Mouse (Mus musculus): ENCODE results near the gene Slc13a4. TPM values are rescaled to one million over a fixed set of nuclear protein-coding genes. Genes with fewer than 3 reads are reported as not detected.

Gene Slc13a4
- polyA plus RNA-seq, 1 experiment from 2014 or later = 0.21 TPM

DNA sequence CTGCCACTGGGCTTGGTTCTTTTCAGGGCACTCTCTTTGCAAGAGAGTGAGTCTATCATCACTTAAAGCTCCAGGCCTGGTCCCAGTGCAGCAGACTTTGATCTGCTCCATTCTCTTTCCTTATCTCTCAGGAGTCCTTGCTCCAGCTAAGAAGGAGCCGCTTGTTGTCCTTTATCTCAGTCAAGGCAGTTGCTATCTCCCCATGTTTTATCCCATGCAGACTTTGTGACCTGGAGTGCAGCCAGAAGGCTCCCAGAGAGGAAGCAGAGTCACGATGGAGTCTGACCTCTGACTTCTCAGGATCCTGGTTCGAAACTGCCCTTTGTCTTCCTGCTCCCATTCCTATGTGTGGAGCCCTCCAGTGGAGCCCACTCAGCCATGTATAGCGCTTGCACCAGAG lies 13.2 kb upstream of the Slc13a4 start:
- TF ChIP-seq CTCF (IDR thresholded peaks at IDR 0.05; ENCODE audit: low read depth) = no peak
- TF ChIP-seq EP300 (optimal IDR thresholded peaks at IDR 0.05) = no peak
- Histone ChIP-seq H3K9me3 (ENCODE audit: control insufficient read depth, low read length) (no peaks in the 10 kb centered on the region), H3K4me2 (replicated peaks; ENCODE audit: low read depth) (no peak overlapping the region), H3K9ac (ENCODE audit: low read length) (no peak overlapping the region), H3K36me3 (ENCODE audit: control insufficient read depth, insufficient read depth, low read length) (no peaks in the 10 kb centered on the region), H3K4me3 (ENCODE audit: low read depth, low read length) (no peak overlapping the region), H3K4me1 (replicated peaks; ENCODE audit: control insufficient read depth, insufficient read depth) (no peaks in the 10 kb centered on the region), H3K27me3 (ENCODE audit: control insufficient read depth, insufficient read depth, low read length) (no peaks in the 10 kb centered on the region), H3K27ac (replicated peaks) (no peak overlapping the region)
- ATAC-seq (ENCODE audit: low FRiP score, low TSS enrichment) (no peak), DNase-seq (ENCODE audit: low spot score) (no peak)
- 65% methylated on average over 4 of the region's 4 CpGs for WGBS

DNA sequence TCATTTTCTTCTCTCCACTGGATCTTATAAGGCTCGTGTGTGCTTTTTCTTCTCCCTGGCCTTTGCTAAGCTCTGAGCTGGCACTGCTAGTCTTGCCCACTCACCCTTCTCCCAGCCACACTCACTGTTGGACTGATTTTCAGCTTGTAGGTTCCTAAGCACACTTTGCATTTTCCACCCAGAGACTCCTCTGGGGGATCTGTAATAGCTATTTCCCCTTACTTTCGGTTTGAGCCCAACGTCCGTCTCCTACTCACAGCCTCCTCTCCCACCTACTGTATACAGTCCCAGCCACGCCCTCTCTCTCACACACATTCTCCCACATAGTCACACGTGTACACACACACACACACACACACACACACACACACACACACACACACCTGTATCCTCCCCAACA lies 11.9 kb upstream of the Slc13a4 start:
- H3K9me3 ChIP-seq (ENCODE audit: control insufficient read depth, low read length) = no peaks in the 10 kb centered on the region
- H3K4me2 ChIP-seq (replicated peaks; ENCODE audit: low read depth) = no peak overlapping the region
- 69% methylated on average over 6 of the region's 6 CpGs for WGBS
- no peaks in the 10 kb centered on the region for H3K4me1 ChIP-seq (replicated peaks; ENCODE audit: control insufficient read depth, insufficient read depth)
- no peak overlapping the region for H3K27ac ChIP-seq (replicated peaks)
- no peaks in the 10 kb centered on the region for H3K27me3 ChIP-seq (ENCODE audit: control insufficient read depth, insufficient read depth, low read length)
- TF ChIP-seq CTCF (IDR thresholded peaks at IDR 0.05; ENCODE audit: low read depth) = no peak
- TF ChIP-seq EP300 (optimal IDR thresholded peaks at IDR 0.05) = no peak
- no peaks in the 10 kb centered on the region for H3K36me3 ChIP-seq (ENCODE audit: control insufficient read depth, insufficient read depth, low read length)
- H3K4me3 ChIP-seq (ENCODE audit: low read depth, low read length) = no peak overlapping the region
- H3K9ac ChIP-seq (ENCODE audit: low read length) = no peak overlapping the region
- DNase-seq (ENCODE audit: low spot score) (no peak), ATAC-seq (ENCODE audit: low FRiP score, low TSS enrichment) (no peak)

DNA sequence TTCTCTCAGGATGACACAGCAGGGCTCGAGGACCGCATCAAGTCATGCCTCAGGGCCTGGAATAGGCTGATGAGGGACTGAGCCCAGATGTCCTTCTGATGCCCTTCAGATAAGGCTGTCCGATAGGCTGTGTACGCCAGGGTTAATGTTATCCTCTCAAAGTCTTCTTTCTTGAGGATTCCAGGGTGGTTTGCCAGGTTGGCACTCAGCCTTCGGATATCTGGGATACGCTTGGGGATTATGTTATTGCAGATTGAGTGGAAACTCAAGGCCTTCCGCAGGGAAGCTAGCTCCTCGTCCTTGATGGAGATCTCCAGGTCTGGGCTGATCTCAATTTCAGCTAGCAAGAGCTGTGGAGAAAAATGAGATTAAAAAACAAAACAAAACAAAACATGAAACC lies 5.6 kb upstream of the Slc13a4 start:
- H3K27ac ChIP-seq (replicated peaks) = no peak overlapping the region
- H3K4me3 ChIP-seq (ENCODE audit: low read depth, low read length) = no peak overlapping the region
- DNase-seq (ENCODE audit: low spot score) = no peak
- H3K4me1 ChIP-seq (replicated peaks; ENCODE audit: control insufficient read depth, insufficient read depth) = no peaks in the 10 kb centered on the region
- no peaks in the 10 kb centered on the region for H3K27me3 ChIP-seq (ENCODE audit: control insufficient read depth, insufficient read depth, low read length)
- 89% methylated on average over 8 of the region's 8 CpGs for WGBS
- no peak for TF ChIP-seq EP300 (optimal IDR thresholded peaks at IDR 0.05)
- no peak for TF ChIP-seq CTCF (IDR thresholded peaks at IDR 0.05; ENCODE audit: low read depth)
- H3K4me2 ChIP-seq (replicated peaks; ENCODE audit: low read depth) = no peak overlapping the region
- no peak overlapping the region for H3K9ac ChIP-seq (ENCODE audit: low read length)
- no peaks in the 10 kb centered on the region for H3K36me3 ChIP-seq (ENCODE audit: control insufficient read depth, insufficient read depth, low read length)
- no peak for ATAC-seq (ENCODE audit: low FRiP score, low TSS enrichment)
- no peaks in the 10 kb centered on the region for H3K9me3 ChIP-seq (ENCODE audit: control insufficient read depth, low read length)

GRCm38 (mm10) chr6:35309406-35309805 lies 1.5 kb upstream of the Slc13a4 start:
- ATAC-seq (ENCODE audit: low FRiP score, low TSS enrichment) = no peak
- 39% methylated on average over 7 of the region's 7 CpGs for WGBS

GRCm38 (mm10) chr6:35307136-35307535 lies 795 bp downstream of the Slc13a4 start:
- ATAC-seq (ENCODE audit: low FRiP score, low TSS enrichment) = no peak
- no peaks in the 10 kb centered on the region for H3K4me1 ChIP-seq (replicated peaks; ENCODE audit: control insufficient read depth, insufficient read depth)
- no peaks in the 10 kb centered on the region for H3K27me3 ChIP-seq (ENCODE audit: control insufficient read depth, insufficient read depth, low read length)
- no peak overlapping the region for H3K4me3 ChIP-seq (ENCODE audit: low read depth, low read length)
- no peak overlapping the region for H3K9ac ChIP-seq (ENCODE audit: low read length)
- H3K9me3 ChIP-seq (ENCODE audit: control insufficient read depth, low read length) = no peaks in the 10 kb centered on the region
- TF ChIP-seq EP300 (optimal IDR thresholded peaks at IDR 0.05) (no peak), CTCF (IDR thresholded peaks at IDR 0.05; ENCODE audit: low read depth) (no peak)
- 77% methylated on average over 13 of the region's 13 CpGs for WGBS
- no peak overlapping the region for H3K27ac ChIP-seq (replicated peaks)
- no peak for DNase-seq (ENCODE audit: low spot score)
- H3K36me3 ChIP-seq (ENCODE audit: control insufficient read depth, insufficient read depth, low read length) = no peaks in the 10 kb centered on the region
- no peak overlapping the region for H3K4me2 ChIP-seq (replicated peaks; ENCODE audit: low read depth)

More at GRCm38 (mm10) chr6:35309406-35309805, 1.5 kb upstream of the Slc13a4 start:
- Histone ChIP-seq H3K4me3 (ENCODE audit: low read depth, low read length) (no peak overlapping the region), H3K36me3 (ENCODE audit: control insufficient read depth, insufficient read depth, low read length) (no peaks in the 10 kb centered on the region), H3K9me3 (ENCODE audit: control insufficient read depth, low read length) (no peaks in the 10 kb centered on the region), H3K27me3 (ENCODE audit: control insufficient read depth, insufficient read depth, low read length) (no peaks in the 10 kb centered on the region), H3K27ac (replicated peaks) (no peak overlapping the region), H3K4me1 (replicated peaks; ENCODE audit: control insufficient read depth, insufficient read depth) (no peaks in the 10 kb centered on the region), H3K4me2 (replicated peaks; ENCODE audit: low read depth) (no peak overlapping the region), H3K9ac (ENCODE audit: low read length) (no peak overlapping the region)
- DNase-seq (ENCODE audit: low spot score) = no peak
- TF ChIP-seq EP300 (optimal IDR thresholded peaks at IDR 0.05) (no peak), CTCF (IDR thresholded peaks at IDR 0.05; ENCODE audit: low read depth) (no peak)

DNA sequence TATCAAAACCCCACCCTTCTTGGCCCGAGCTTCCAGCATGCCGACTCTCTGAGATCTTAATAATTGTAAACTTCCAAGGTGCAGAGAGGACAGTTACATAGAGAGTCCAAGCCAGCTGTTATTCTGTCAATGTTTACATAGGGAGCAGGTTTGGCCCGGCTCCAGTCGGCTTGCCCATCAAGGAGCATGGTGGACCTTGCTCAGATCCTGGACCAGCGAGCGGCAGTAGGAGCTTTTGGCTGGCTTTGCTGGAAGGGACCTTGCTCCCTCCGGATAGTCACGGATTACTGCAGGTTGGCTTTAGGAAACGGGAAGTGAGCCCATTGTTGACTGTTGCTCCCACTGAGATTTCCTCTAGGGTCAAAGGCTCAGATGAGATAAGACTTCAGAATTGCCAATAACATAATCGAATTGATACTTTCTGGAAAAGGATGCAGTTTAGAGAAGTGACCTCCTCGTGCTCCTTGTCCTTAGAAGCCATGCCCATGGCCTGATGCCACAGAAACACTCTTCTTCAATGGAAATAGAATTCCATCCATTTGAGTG lies 4.5 kb downstream of the Slc13a4 start:
- DNase-seq (ENCODE audit: low spot score) = peak; percentile 52
- TF ChIP-seq EP300 (optimal IDR thresholded peaks at IDR 0.05) = no peak
- no peak for TF ChIP-seq CTCF (IDR thresholded peaks at IDR 0.05; ENCODE audit: low read depth)

More for the DNA sequence above, 4.5 kb downstream of the Slc13a4 start:
- H3K27ac ChIP-seq (replicated peaks) = no peak overlapping the region
- H3K4me2 ChIP-seq (replicated peaks; ENCODE audit: low read depth) = no peak overlapping the region
- no peaks in the 10 kb centered on the region for H3K36me3 ChIP-seq (ENCODE audit: control insufficient read depth, insufficient read depth, low read length)
- no peak overlapping the region for H3K4me3 ChIP-seq (ENCODE audit: low read depth, low read length)
- ATAC-seq (ENCODE audit: low FRiP score, low TSS enrichment) = peak; percentile 78; the same call in 1 of the 2 replicates
- H3K4me1 ChIP-seq (replicated peaks; ENCODE audit: control insufficient read depth, insufficient read depth) = no peaks in the 10 kb centered on the region
- H3K27me3 ChIP-seq (ENCODE audit: control insufficient read depth, insufficient read depth, low read length) = no peaks in the 10 kb centered on the region
- H3K9me3 ChIP-seq (ENCODE audit: control insufficient read depth, low read length) = no peaks in the 10 kb centered on the region
- no peak overlapping the region for H3K9ac ChIP-seq (ENCODE audit: low read length)
- WGBS = 39% methylated on average over 11 of the region's 11 CpGs

All from stomach, postnatal 0 days (tissue).